In the genomic region with DNA sequence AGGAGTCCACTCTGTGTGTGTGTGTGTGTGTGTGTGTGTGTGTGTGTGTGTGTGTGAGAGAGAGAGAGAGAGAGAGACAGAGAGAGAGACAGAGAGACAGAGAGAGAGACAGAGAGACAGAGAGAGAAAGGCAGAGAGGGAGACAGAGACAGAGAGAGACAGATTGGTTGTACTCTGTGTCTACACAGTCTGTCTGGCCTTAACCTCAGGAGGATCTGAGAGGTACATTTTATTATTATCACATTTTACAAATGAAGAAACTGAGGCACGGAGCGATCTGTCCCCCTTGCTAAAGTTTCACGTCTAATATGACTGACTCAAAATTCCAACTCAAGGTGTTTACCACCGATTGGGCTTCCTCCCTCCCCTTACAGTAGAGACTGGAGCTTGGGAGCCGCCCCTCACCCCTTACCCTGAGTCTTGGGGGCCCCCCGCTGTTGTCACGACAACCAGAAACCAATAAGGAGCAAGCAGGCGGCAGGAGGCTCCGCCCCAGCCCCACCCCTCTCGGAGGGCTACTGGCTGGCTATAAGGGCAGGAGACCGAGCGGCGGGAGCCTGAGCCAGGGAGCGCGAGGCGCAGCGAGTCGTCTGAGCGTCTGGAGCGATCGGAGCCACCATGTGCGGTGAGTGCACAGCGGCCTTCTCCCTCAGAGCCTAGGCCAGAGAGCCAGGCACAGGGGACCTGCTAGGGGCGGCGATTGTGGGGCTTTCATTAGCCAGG, we compare ENCODE assay signal across 8 mouse cellular contexts. TPM values are rescaled to one million over a fixed set of nuclear protein-coding genes. Genes with fewer than 3 reads are reported as not detected.
DNase-seq lines count a peak whose midpoint lies in the region; ATAC-seq and TF ChIP-seq lines count a peak whose summit lies in the region.

A gene (plus strand): TSS at position 560 of the 723 bp plus-strand sequence.

- H3K4me1 ChIP-seq in E14TG2a.4 (replicated peaks; ENCODE audit: low read depth, low read length), result peaks cover 59% of the 10 kb centered on the region
- H3K4me1 ChIP-seq in forebrain, embryonic 14.5 days (ENCODE audit: control insufficient read depth, insufficient read depth, low read length), result peaks cover 6% of the 10 kb centered on the region; the same call in 1 of the 2 replicates
- peaks cover 3% of the 10 kb centered on the region; the same call in 1 of the 2 replicates for H3K4me1 ChIP-seq in heart, postnatal 0 days (ENCODE audit: control insufficient read depth, insufficient read depth)
- peaks cover 24% of the 10 kb centered on the region for H3K4me1 ChIP-seq in liver, embryonic 13.5 days (replicated peaks)
- H3K4me1 ChIP-seq in neural tube, embryonic 12.5 days, result peaks cover 14% of the 10 kb centered on the region

- peaks cover 33% of the 10 kb centered on the region for H3K36me3 ChIP-seq in E14TG2a.4 (ENCODE audit: insufficient read depth, low read length)
- no peaks in the 10 kb centered on the region for H3K36me3 ChIP-seq in forebrain, embryonic 14.5 days (ENCODE audit: control insufficient read depth, insufficient read depth, low read length)
- no peaks in the 10 kb centered on the region for H3K36me3 ChIP-seq in heart, postnatal 0 days (replicated peaks; ENCODE audit: control insufficient read depth, insufficient read depth, low read length)
- no peaks in the 10 kb centered on the region for H3K36me3 ChIP-seq in liver, embryonic 13.5 days
- H3K36me3 ChIP-seq in neural tube, embryonic 12.5 days, result no peaks in the 10 kb centered on the region

- DNase-seq in cerebellum, adult 11 months, result peak; percentile 8
- DNase-seq in forebrain, embryonic 14.5 days (ENCODE audit: low spot score), result peak; percentile 92
- DNase-seq in heart, postnatal 0 days (ENCODE audit: low spot score), result peak; percentile 55
- peak; percentile 63 to 87 for DNase-seq in kidney, postnatal 25 days
- peak; percentile 62 for DNase-seq in liver, embryonic 13.5 days
- peak; percentile 52 for DNase-seq in thymus, postnatal 0 days (ENCODE audit: low spot score)

- H3K27ac ChIP-seq in forebrain, embryonic 14.5 days (ENCODE audit: low read depth, low read length), result no peak within 1 kb of the TSS
- 0 out of 2 replicates have a peak within 1 kb of the TSS, but pooled peaks have one; percentile 5 for H3K27ac ChIP-seq in heart, postnatal 0 days (ENCODE audit: low read depth)
- H3K27ac ChIP-seq in liver, embryonic 13.5 days, result no peak within 1 kb of the TSS
- H3K27ac ChIP-seq in neural tube, embryonic 12.5 days, result no peak within 1 kb of the TSS

- H3K9ac ChIP-seq in forebrain, embryonic 14.5 days (ENCODE audit: low read length), result peak within 1 kb of the TSS; percentile 60
- H3K9ac ChIP-seq in heart, postnatal 0 days (replicated peaks; ENCODE audit: low read depth, low read length), result peak within 1 kb of the TSS; percentile 34
- H3K9ac ChIP-seq in liver, embryonic 13.5 days, result peak within 1 kb of the TSS; percentile 67
- peak within 1 kb of the TSS; percentile 75 for H3K9ac ChIP-seq in neural tube, embryonic 12.5 days

- no peak for TF ChIP-seq EP300 in heart, postnatal 0 days (IDR thresholded peaks at IDR 0.05; ENCODE audit: low read depth)

- H3K9me3 ChIP-seq in E14TG2a.4 (ENCODE audit: low read length), result no peaks in the 10 kb centered on the region
- no peaks in the 10 kb centered on the region for H3K9me3 ChIP-seq in forebrain, embryonic 14.5 days (replicated peaks; ENCODE audit: control insufficient read depth, low read length)
- H3K9me3 ChIP-seq in heart, postnatal 0 days (replicated peaks; ENCODE audit: control insufficient read depth, low read length), result no peaks in the 10 kb centered on the region
- no peaks in the 10 kb centered on the region for H3K9me3 ChIP-seq in liver, embryonic 13.5 days (replicated peaks)
- H3K9me3 ChIP-seq in neural tube, embryonic 12.5 days, result no peaks in the 10 kb centered on the region

- peaks cover 16% of the 10 kb centered on the region for H3K27me3 ChIP-seq in E14TG2a.4 (ENCODE audit: insufficient read depth, low read length)
- H3K27me3 ChIP-seq in forebrain, embryonic 14.5 days (replicated peaks; ENCODE audit: control insufficient read depth, insufficient read depth, low read length), result no peaks in the 10 kb centered on the region
- no peaks in the 10 kb centered on the region for H3K27me3 ChIP-seq in heart, postnatal 0 days (ENCODE audit: control insufficient read depth, insufficient read depth, low read length)
- peaks cover 55% of the 10 kb centered on the region for H3K27me3 ChIP-seq in liver, embryonic 13.5 days
- no peaks in the 10 kb centered on the region; the same call in 1 of the 2 replicates for H3K27me3 ChIP-seq in neural tube, embryonic 12.5 days (replicated peaks)

- peak; percentile 99 for ATAC-seq in forebrain, embryonic 14.5 days
- ATAC-seq in heart, postnatal 0 days (ENCODE audit: insufficient read depth, low read depth), result peak; percentile 91
- peak; percentile 86 for ATAC-seq in liver, embryonic 13.5 days (ENCODE audit: low read depth)
- peak; percentile 97 for ATAC-seq in neural tube, embryonic 12.5 days (ENCODE audit: low FRiP score, low read depth)

- H3K4me2 ChIP-seq in forebrain, embryonic 14.5 days (ENCODE audit: low read length), result peak within 1 kb of the TSS; percentile 75
- H3K4me2 ChIP-seq in heart, postnatal 0 days (ENCODE audit: low read depth, low read length), result peak within 1 kb of the TSS; percentile 77
- peak within 1 kb of the TSS; percentile 86 for H3K4me2 ChIP-seq in liver, embryonic 13.5 days
- H3K4me2 ChIP-seq in neural tube, embryonic 12.5 days (replicated peaks), result peak within 1 kb of the TSS; percentile 97

- peak within 1 kb of the TSS; percentile 90 for H3K4me3 ChIP-seq in E14TG2a.4 (replicated peaks; ENCODE audit: low read length)
- H3K4me3 ChIP-seq in forebrain, embryonic 14.5 days (ENCODE audit: low read depth, low read length), result peak within 1 kb of the TSS; percentile 37
- peak within 1 kb of the TSS; percentile 49 for H3K4me3 ChIP-seq in heart, postnatal 0 days (ENCODE audit: low read depth, low read length)
- peak within 1 kb of the TSS; percentile 58 for H3K4me3 ChIP-seq in liver, embryonic 13.5 days (replicated peaks)
- peak within 1 kb of the TSS; percentile 45 for H3K4me3 ChIP-seq in neural tube, embryonic 12.5 days

- no peak for TF ChIP-seq CTCF in E14TG2a.4 (conservative IDR thresholded peaks at IDR 0.05; ENCODE audit: low read length)
- no peak for TF ChIP-seq CTCF in heart, postnatal 0 days (IDR thresholded peaks at IDR 0.05; ENCODE audit: low read depth)

- under 1% methylated on average over 25 of the region's 25 CpGs for WGBS in forebrain, embryonic 14.5 days
- WGBS in heart, postnatal 0 days, result 2% methylated on average over 25 of the region's 25 CpGs
- 1% methylated on average over 25 of the region's 25 CpGs for WGBS in liver, embryonic 13.5 days (ENCODE audit: insufficient replicate concordance)
- under 1% methylated on average over 25 of the region's 25 CpGs for WGBS in neural tube, embryonic 12.5 days

RNA-seq across cellular contexts. Expression of the gene that starts here (rescaled TPM):
- polyA plus RNA-seq in forebrain, embryonic 14.5 days (2014; fragmentation: Nextera tagmentation; extraction: Ambion mirVana), result 6.0 and 8.3 TPM in 2 replicates
- total RNA-seq in heart, postnatal 0 days (2014; rRNA removed; ENCODE audit: low replicate concordance), result 6.1 and 10.8 TPM in 2 replicates
- 8.5 TPM in 2 replicates for polyA plus RNA-seq in heart, postnatal 0 days (2015; fragmentation: Nextera tagmentation; extraction: Ambion mirVana)
- 1.6 and 1.8 TPM in 2 replicates for polyA plus RNA-seq in liver, embryonic 13.5 days (2015; fragmentation: Nextera tagmentation; extraction: Ambion mirVana)
- polyA plus RNA-seq in neural tube, embryonic 12.5 days (2016; fragmentation: Nextera tagmentation; extraction: Ambion mirVana), result 8.1 and 8.2 TPM in 2 replicates
- 3.2 and 3.4 TPM in 2 replicates for polyA plus RNA-seq in thymus, postnatal 0 days (2015; fragmentation: Nextera tagmentation; extraction: Ambion mirVana)

Comparison
In these comparisons a context has a peak if more than half of its experiments do, and no peak if none do; other contexts are left out.
1. H3K4me3 ChIP-seq: peak in every context shown above with its lines; median percentile 90 in E14TG2a.4; 58 in liver, embryonic 13.5 days; 49 in heart, postnatal 0 days; 45 in neural tube, embryonic 12.5 days; 37 in forebrain, embryonic 14.5 days.
2. DNase-seq: peak in every context shown above with its lines; median percentile 92 in forebrain, embryonic 14.5 days; 75 in kidney, postnatal 25 days; 62 in liver, embryonic 13.5 days; 55 in heart, postnatal 0 days; 52 in thymus, postnatal 0 days; 8 in cerebellum, adult 11 months.